Mouse (Mus musculus): ENCODE results near the gene Etv3.
"Not testable (repeated sequence)": the region's sequence is repeated elsewhere in the genome, so short reads cannot be mapped to it uniquely, and the experiment has no call there.

Gene Etv3

DNA sequence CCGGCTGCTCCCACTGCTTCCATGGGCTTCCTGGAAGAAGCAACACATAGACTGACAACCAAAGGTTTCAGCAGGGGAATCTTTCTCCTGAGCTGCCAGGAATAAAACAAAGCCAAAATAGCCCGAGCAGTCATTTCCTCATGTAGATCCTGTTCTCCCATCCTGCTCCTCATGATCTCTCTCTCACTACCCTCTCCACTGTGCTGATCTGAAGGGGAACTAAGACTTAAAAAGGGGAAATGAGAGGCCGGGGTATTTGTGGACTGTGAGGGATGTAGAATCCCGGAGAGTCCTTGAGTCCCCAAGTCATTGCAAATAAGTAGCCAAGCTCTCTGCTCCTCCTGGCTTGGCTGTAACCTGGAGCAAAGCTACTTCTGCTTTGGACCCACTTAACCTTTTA is 4.1 kb upstream of the Etv3 start:
- peak; percentile 30 to 33 for DNase-seq

DNA sequence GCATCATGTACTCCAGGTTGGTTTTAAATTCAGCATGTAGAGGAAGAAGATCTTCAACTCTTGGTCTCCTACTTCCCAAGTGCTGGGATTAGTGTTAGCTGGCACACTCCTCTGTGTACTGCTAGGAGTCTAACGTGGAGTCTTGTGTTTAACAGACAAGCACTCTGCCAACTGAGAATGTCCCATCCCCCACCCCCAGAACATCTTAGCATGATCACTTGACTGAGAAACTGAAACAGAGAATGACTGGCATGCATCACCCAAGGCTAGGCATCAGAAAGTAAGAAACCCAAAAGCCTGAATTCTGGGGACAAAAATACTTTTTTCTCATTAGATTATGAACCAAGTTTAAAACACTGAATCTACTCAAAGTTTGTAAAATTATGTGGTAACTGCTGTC is 3.4 kb upstream of the Etv3 start:
- DNase-seq, result peak in 1 of 2 experiments; percentile 36

DNA sequence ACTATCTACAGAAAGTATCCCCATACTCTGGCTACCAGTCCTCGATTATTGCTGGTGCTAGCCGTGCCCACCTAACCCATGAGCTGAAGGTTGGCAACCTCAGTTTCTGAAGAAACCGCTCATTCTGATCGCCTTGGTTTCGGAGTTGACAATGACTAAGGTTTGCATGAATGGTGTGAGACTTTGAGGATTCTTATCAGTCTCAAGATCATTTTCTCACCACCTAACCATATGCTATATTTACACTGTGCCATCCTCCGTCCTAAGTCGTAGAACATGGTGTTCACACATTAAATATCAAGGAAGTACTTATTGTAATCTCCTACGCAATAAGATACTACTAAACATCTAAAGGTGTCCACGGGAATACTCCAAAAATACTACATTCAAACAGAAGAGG is 1.5 kb upstream of the Etv3 start:
- no peak for DNase-seq

DNA sequence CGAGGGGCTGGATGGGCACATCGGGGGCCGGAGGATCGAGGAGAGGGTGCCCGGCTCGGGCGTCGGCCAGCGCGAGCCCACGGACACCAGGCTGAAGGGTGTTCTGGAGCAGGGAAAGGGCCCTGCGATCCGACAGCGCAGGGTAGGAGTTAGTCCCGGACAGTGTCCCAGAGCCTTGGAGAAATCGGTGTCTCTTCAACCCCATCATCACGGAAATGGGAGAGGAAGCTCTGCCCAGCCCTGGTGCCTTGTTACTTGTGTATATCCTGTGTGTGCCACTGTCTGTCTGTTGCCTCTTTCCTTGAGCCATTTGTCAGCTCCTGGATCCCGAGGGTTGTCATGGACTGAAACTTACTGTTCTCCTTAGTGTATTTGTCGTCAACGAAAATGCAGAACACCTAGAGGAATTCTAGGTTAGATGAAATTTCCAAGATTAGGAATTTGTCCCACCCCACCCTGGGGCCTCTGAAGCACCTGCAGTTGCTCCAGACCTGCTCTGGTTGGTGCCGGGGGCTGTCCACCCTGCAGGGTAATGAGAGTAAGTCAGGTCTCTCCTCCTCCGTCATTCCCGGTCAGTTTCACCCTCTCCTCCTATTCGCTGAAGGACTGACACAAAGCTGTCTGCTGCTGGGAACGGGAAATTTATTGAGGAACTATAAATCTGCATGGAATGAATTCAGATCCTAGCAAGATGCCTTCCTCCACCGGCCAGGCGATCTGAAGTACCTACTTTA is 797 bp downstream of the Etv3 start:
- DNase-seq, result peak in 1 of 2 experiments; percentile 39

DNA sequence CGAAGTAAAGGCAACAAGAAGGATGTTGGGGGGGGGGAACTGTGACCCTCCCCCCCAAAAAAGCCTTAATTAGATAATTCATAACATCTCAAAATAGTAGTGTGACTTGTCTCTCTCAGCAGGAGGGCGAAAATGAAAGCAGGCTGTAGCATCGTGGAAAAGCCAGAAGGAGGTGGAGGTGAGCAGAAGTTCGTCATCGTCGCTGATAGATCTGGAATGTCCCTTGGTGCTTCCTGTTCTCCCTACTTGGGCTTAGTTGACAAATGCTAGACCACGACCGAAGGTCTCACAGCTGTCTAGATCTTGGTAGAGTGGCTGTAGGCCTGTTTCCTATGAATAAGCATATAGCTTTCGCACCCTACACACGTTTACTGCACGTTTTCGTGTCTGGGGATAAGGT is 1.9 kb downstream of the Etv3 start:
- DNase-seq, result no peak

DNA sequence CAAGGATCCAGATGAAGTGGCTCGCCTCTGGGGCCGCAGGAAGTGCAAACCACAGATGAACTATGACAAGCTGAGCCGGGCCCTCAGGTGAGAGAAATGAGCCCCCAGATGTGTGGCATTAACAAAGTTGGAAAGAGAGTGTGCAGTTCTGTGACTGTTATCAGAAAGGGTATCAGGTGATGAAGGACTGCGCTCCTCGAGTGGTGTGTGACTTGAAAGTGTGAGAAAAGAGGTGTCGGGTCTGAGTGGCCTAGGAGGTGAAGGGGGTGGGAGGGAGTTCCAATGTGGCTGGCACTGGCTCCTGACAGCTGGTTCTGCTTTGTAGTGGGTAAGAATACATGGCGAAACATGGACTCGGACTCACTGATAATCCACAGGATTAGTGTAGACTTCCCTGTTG is 2.8 kb downstream of the Etv3 start:
- no peak for DNase-seq

DNA sequence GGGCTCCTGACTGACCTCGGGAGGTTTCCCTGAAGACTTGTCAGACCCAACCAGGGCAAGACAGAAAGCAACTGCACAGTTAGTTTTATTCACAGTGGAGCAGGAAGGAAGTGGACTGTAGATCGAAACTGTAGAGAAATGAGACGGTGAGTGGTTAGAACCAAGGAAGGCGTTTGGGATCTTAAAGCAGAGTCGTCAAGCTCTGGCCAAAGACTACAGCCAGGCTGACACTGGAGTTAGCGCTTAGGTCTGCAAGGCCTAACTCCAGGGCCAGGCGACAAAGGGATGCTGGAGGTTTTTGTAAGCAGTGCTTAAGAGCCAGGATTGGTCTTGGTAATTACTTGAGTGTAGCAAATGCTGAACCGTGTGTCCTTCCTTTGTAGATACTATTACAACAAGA is 3.6 kb downstream of the Etv3 start:
- DNase-seq, result no peak

DNA sequence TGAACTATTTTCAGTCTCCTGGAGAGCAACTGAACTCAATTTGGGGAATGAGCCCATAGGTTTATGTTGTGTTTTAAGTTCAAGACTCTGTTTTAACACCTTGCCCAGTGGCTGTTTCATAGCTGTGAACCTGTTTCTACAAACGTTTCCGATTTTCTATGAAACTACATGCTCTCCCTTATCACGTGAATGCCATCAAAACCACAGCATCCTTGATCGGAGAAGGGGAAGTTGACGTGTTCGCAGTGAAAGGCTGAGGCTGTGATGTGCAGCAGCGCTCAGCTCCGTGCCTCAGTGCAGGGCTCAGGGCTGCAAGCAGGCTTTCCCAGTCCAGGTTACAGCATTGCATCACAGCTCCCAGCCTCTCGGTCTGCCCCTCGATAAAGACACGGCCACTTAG is 4.4 kb downstream of the Etv3 start:
- peak; percentile 76 to 81 for DNase-seq

DNA sequence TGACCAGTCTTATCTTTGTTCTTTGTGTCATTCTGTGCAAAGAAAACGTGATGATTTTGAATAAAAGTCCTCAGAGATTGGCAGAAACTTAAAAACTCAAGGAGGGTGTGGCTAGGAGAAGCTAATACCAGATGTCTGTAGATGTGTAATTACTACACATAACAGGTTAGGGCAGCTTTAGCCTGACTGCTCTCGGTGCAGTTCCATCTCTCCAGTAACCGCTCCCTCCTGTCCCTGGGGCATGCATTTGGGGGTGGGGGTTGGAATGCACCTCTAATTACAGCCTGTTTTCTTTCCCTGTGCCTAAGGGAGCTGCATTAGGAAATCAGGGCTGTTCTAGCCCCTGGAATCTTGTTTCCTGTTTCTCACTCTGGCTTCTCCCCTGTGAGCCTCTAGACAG is 5.0 kb downstream of the Etv3 start:
- no peak for DNase-seq

DNA sequence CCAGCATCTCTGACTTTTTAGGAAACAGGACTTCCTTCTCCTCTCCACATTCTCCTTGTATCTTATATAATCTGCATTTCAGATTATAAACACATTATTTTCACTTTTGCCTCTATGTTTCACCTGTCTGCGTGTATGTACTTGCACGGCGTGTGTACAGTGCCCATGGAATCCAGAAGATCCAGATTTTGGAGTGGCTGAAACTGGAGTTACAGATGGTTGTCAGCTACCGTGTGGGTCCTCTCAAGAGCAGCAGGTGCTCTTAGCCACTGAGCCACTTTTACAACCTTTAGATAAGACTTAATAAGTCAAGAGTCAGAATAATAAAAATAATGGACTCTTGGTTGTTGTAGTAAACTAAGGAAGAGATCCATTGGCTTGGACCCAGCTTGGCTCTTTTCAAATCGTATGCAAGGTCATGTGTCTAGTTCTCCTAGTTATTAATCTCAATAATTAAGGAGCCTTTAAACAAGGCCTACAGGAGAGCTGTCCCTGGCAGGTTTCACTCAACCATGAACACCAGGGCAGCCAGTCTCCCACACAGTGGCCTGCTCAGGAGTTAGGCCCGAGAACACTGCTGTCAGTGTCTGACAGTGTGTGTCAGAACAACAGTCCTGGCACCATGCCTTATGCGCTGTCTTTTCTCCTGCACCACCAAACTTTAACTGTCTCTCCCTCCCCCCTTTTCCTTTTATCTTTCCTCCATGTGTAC is 8.6 kb downstream of the Etv3 start:
- DNase-seq, result no peak

DNA sequence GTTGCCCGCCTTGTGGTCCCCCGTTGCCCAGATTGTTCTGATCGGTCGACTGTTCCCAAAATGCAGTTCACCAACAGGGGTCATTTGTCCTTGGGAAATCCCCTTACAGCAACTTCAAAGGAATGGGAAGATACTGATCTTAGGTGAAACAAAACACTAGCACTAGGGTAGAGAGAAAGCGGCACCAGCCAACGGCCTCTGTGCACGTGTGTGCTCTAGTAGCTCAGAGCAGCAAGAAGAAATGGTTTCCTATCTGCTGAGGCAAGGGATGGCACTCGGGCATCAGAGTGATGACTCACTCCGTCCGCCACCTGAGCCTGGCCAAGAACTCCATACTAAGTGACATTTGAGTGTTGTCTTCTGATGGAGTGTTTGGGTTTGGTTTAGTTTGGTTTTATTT is 12.8 kb downstream of the Etv3 start:
- no peak for DNase-seq

DNA sequence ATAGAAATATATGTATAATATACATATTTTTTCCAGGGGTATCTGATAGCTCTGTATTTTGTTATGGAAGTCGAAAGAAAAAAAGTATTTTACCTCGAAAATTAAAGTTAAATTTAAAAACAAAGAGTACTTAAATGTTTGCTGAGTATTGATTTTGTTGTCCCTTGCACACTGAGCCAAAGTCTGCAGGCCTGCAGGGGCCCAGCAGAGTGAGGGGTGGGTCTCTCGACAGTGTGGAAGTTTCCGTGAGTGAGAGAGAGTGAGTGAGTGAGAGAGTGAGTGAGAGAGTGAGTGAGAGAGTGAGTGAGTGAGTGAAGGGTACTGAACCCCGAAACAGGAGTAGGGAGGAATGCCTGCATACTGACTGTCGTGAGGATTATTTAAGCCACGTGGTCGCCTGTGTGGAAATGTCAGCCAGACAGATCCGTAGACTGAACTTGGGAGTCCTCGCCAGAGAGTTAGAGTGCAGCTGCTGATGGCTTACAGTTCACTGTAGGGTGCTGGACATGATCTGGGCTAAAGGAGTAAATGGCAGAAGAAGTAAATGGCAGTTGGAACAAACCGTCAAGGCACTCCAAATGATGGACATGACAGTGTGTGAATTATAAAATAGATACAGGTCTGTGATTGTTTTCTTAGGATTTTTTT is 14.9 kb downstream of the Etv3 start:
- DNase-seq, result no peak

DNA sequence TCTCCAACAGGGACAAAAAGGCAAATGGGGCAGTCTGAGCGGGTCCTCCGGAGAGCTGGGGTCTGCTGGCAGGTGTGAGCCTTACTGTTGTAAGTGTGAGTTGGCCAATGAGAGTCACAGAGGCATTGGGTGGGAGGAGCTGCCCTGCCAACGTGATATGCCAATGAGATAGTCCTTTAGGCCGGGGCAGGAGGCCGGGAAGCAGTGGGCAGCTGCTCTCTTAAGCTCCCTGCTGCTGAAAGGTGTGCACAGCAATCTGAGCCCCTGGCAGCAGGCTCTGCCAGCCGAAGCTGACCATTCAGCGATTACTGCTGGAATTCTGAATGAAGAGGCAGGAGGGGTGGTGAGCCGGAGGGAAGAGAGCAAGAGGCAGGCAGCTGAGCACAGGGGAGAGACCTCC is 15.5 kb downstream of the Etv3 start:
- DNase-seq, result no peak

DNA sequence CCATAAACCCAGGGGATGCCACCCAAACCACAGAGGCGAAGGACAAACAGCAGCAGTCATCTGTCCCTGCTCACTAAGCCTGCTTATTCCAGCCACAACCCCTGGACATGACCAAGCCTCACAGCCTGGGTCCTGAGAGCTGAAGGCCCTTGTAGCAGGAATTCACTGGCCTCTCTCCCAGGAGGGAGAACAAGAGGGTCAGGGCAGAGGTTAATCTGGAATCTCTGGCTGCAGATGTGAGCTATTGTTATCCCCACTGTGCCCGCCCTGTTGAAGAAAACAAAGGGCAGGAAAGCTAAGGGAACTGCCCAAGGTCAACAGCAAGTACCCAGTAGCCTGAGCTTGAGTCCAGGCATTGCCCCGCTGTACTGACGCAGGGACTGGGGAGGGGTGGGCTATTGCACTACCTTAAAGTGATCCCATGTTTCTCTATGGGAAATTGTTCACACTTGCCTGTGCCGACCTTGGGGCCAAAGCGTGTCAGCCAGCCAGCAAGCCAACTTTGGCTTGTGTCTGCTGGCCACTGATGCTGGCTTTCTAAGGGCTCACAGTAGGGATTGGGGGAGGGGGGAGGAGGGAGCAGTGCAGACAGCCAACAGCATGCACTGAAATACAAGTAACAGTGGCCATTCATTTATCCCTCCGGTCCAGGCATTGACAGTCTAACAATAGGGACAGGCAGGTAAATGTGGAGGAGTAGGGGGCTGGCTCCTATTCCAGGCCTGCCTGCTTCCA is 17.4 kb downstream of the Etv3 start:
- DNase-seq, result no peak

DNA sequence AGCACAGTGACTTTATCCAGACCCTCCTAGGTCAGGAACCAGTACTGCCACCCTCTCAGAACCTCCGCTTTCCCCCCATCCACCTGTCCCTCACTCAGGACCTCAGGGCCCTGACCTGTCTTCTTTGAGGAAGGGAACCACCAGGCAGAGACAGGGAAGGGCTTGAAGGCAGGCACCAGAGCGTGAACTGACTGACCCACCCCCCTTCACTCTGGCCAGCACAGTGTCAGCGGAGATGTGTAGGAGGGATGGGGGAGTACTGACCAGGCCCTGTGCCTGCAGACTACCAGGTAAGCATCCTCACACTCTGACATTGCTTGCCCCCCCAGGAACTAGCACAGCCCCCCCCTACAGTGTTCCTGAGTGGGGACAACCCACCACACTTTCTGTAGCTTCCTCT is 20.3 kb downstream of the Etv3 start:
- DNase-seq, result no peak

DNA sequence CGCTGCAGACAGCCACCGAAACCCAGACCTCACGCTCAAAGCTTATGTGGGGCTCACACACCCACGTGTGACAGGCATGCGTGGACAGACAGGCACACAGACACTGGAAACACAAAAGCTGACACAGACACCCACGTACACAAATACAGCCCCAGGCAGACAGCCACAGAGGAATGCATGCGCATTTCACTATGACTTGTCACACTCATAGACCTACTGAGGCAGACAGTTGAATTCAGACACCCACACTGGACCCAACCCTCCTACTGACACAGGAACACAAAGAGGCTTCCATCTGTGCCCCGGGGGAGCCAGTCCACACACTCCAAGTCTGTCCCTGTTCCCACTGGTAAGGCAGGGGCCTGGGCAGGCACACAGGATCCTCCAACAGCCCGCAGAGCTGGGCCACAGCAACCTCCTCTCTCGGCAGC is 21.1 kb downstream of the Etv3 start:
- no peak for DNase-seq

DNA sequence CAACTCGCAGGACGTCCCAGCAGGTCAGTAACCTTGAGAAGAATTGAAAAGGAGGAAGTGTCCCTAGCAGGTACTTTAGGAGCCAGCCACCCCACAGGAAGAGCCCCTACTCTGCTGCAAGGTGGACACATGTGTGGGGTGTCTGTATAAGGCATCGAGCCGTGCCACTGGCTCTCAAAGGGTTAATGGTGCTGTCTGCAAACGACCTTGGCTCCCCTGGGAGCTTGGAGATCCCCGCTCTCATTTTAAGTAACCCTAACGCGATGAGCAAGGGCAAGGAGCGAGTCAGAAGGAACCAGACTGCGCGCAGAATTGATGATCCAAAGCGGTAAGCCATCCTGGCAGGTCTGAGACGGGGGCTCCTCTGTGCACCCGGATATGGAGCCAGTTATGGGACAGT is 24.7 kb downstream of the Etv3 start:
- peak; percentile 19 to 36 for DNase-seq

DNA sequence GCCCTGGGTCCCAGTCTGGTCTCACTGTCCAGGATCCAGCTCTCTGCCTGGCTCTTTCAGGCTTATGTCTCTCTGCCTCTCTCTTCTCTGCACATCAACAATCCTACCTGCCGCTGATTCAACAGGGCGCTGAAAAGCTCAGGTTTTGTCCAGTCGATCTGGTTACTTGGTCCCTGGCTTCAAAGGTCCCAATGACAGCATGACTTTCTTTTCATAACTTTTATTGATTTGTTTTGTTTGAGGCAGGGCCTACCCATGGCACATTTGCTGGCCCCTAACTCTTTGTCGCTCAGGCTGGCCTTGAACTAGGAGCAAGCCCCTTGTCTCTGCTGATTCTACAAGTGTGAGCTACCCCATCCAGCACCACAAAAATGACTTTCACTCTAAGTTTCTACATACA is 27.1 kb downstream of the Etv3 start:
- DNase-seq, result no peak

DNA sequence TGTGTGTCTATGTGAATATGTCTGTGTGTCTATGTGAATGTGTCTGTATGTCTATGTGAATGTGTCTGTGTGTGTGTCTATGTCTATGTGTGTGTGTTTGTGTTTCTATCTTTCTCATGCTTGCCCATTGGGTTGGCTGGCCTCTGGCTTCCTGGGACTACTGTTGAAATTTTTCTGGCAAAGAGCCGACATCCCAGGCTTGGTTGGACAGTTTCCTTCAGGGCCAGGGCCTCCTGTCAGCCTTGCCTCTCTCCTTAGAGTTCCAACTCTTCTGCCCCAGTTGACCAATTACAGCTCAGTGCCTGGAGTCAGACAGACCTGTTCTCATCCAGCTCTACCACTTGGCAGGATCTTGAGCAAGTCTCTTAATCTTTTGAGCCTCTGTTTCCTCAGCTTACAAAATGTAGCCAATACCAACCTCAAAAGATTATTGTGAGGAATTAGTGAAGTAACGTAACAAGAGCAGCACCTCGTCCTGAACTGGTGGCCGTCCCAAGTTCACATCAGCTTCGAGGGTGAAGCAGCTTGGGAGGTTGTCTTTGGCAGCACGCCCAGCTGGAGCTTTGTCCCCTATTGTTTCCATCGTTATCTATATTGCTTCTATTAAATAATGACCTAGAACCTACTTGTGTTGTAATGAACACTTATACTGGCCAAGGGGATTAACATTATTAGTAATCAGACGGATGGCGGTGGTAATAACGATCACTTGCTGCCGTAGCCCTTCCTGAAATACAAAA is 28.2 kb downstream of the Etv3 start:
- DNase-seq, result no peak

DNA sequence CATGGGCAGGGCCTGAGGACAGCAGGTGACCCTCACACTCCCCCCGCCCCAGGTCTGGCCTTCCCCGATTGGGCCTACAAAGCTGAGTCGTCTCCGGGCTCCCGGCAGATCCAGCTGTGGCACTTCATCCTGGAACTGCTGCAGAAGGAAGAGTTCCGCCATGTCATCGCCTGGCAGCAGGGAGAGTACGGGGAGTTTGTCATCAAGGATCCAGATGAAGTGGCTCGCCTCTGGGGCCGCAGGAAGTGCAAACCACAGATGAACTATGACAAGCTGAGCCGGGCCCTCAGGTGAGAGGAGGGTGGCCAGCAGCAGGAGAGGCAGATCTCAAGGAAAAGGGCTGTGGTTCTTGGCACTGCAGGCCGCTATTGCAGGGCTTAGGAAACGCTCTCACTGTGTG is 29.7 kb downstream of the Etv3 start:
- not testable (repeated sequence) for DNase-seq

DNA sequence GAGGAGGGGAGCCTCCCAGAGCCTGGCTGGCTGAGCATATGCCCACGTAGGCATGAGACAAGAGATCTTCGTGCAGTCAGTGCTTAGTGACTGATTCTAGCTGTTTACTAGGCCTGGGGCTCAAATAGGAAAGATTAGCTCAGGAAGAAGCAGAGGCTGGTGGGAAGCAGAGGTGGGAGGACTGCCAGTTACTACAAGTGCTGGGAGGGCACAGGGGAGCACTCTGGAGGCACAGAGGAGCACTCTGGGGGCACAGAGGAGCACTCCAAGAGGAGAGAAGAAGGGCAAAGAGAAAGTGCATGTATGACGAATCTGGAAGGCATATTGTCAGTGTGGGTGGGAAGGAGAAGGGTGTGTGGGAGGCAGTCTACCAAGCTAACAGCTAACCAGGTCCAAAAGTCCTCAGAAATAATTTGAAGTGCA is 30.9 kb downstream of the Etv3 start:
- DNase-seq, result no peak

DNA sequence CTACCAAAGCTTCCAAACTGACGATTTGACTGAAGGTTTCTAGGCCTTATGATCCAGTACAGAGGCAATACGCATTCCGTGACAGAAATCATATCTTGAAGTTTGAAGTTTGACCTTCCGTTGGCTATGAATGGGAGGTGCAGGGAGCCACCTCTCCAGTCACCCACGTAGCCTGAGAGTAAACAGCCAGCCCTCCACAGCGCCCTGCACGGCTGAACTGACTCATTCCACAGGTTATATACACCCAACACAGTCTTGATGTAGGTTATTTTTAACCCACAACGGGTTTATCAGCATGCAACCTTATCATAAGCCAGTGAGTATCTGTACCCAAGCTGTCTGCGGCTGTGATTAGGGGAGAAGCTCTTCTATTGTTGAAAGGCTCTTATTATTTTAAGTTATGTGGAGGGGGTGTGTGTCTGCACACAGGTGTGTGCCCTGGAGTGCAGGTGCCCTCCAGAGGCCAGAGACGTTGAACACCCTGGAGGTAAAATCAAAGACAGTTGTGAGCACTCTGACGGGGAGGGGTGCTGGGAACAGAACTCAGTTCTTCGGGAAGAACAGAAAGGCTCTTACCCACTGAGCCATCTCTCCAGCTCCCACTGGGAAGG is 31.6 kb downstream of the Etv3 start:
- DNase-seq, result no peak

Measured in B cell, adult 2 months (primary cell).